Comparison of ENCODE assay signal across 25 mouse cellular contexts in genomic region chr3:153947271-153947670, GRCm38 (mm10). TPM values are rescaled to one million over a fixed set of nuclear protein-coding genes. Genes with fewer than 3 reads are reported as not detected.
DNase-seq lines count a peak whose midpoint lies in the region; ATAC-seq and TF ChIP-seq lines count a peak whose summit lies in the region.
"Had no signal": no experiment of that assay in that cellular context is flagged by ENCODE, and none has a peak within 500 bp of the region (broad histone marks: within the 10 kb centered on the region; RNA-seq: fewer than 3 reads in every experiment).

No protein-coding gene starts in this region.

- H3K27ac ChIP-seq in kidney, adult 2 months (ENCODE audit: insufficient read depth, low read depth, low read length): no peak overlapping the region
- H3K27ac ChIP-seq in kidney, embryonic 16.5 days (ENCODE audit: low read length): no peak overlapping the region
- peak overlapping the region; percentile 17; the same call in 1 of the 2 replicates for H3K27ac ChIP-seq in liver, adult 2 months (replicated peaks; ENCODE audit: insufficient read depth, low read depth, low read length)
- no peak overlapping the region for H3K27ac ChIP-seq in liver, embryonic 11.5 days (ENCODE audit: low read depth, low read length)
- peak overlapping the region; percentile 72 for H3K27ac ChIP-seq in brown adipose tissue, adult 24 weeks (replicated peaks; ENCODE audit: low read depth, low read length)
- H3K27ac ChIP-seq: embryonic facial prominence, embryonic 13.5 days; embryonic facial prominence, embryonic 15.5 days; forebrain, embryonic 10.5 days; forebrain, embryonic 12.5 days had no signal

- no peaks in the 10 kb centered on the region for H3K27me3 ChIP-seq in kidney, adult 2 months (replicated peaks; ENCODE audit: control insufficient read depth, insufficient read depth, low read length)
- H3K27me3 ChIP-seq in kidney, embryonic 16.5 days (ENCODE audit: insufficient read depth, low read length): no peaks in the 10 kb centered on the region
- no peaks in the 10 kb centered on the region for H3K27me3 ChIP-seq in liver, adult 2 months (ENCODE audit: control insufficient read depth, insufficient read depth, low read length)
- H3K27me3 ChIP-seq in liver, embryonic 11.5 days (replicated peaks; ENCODE audit: control insufficient read depth, insufficient read depth, low read length): no peaks in the 10 kb centered on the region
- H3K27me3 ChIP-seq: embryonic facial prominence, embryonic 13.5 days; embryonic facial prominence, embryonic 15.5 days; forebrain, embryonic 12.5 days had no signal

- no peak overlapping the region for H3K4me3 ChIP-seq in kidney, adult 2 months (ENCODE audit: insufficient read depth, low read depth, low read length)
- no peak overlapping the region for H3K4me3 ChIP-seq in kidney, embryonic 16.5 days (ENCODE audit: low read length)
- no peak overlapping the region for H3K4me3 ChIP-seq in liver, adult 2 months (ENCODE audit: insufficient read depth, low read depth, low read length)
- H3K4me3 ChIP-seq in liver, embryonic 11.5 days (ENCODE audit: low read depth, low read length): no peak overlapping the region
- H3K4me3 ChIP-seq in brown adipose tissue, adult 24 weeks (ENCODE audit: insufficient read depth, low read depth, low read length): no peak overlapping the region
- H3K4me3 ChIP-seq: embryonic facial prominence, embryonic 13.5 days; embryonic facial prominence, embryonic 15.5 days; erythroblast, embryonic 14.5 days; forebrain, embryonic 10.5 days; forebrain, embryonic 12.5 days had no signal

- no peaks in the 10 kb centered on the region for H3K79me2 ChIP-seq in liver, adult 2 months (ENCODE audit: control insufficient read depth, insufficient read depth, low read length)

- DNase-seq in kidney, adult 2 months: peak; percentile 54
- DNase-seq in liver, adult 2 months (ENCODE audit: extremely low read depth, low read depth, low spot score): peak; percentile 84
- no peak for DNase-seq in liver, embryonic 11.5 days (ENCODE audit: low spot score)
- no peak for DNase-seq in retina, embryonic 14.5 days (ENCODE audit: low spot score)
- DNase-seq: adrenal gland, adult 2 months; adrenal gland, postnatal 36 days; cerebellum, adult 11 months; cerebellum, adult 18-20 months; cerebellum, adult 8-10 months; cerebellum, adult 9-11 months; cerebellum, postnatal 14 days; cerebellum, postnatal 36 days; embryo, embryonic 11 days had no signal

- H3K9ac ChIP-seq in kidney, embryonic 16.5 days (replicated peaks; ENCODE audit: low read length): no peak overlapping the region
- no peak overlapping the region for H3K9ac ChIP-seq in liver, adult 2 months (ENCODE audit: low read depth, low read length)
- no peak overlapping the region for H3K9ac ChIP-seq in liver, embryonic 11.5 days (ENCODE audit: low read depth, low read length)
- H3K9ac ChIP-seq: embryonic facial prominence, embryonic 13.5 days; embryonic facial prominence, embryonic 15.5 days; forebrain, embryonic 12.5 days had no signal

- no peaks in the 10 kb centered on the region for H3K9me3 ChIP-seq in kidney, embryonic 16.5 days (ENCODE audit: low read length)
- no peaks in the 10 kb centered on the region for H3K9me3 ChIP-seq in liver, embryonic 11.5 days (ENCODE audit: control insufficient read depth, low read length)
- H3K9me3 ChIP-seq: embryonic facial prominence, embryonic 13.5 days; embryonic facial prominence, embryonic 15.5 days; forebrain, embryonic 10.5 days; forebrain, embryonic 12.5 days had no signal

- WGBS in kidney, adult 2 months: 59% methylated on average over 4 of the region's 4 CpGs
- WGBS in kidney, embryonic 16.5 days: 69% methylated on average over 4 of the region's 4 CpGs
- WGBS in liver, adult 2 months: 12% methylated on average over 4 of the region's 4 CpGs
- WGBS in liver, embryonic 11.5 days: 69% methylated on average over 4 of the region's 4 CpGs

- peaks cover 9% of the 10 kb centered on the region for H3K4me1 ChIP-seq in kidney, adult 2 months (ENCODE audit: control insufficient read depth, insufficient read depth, low read length)
- peaks cover 14% of the 10 kb centered on the region for H3K4me1 ChIP-seq in kidney, embryonic 16.5 days (ENCODE audit: insufficient read depth, low read length)
- H3K4me1 ChIP-seq in liver, adult 2 months (ENCODE audit: control insufficient read depth, insufficient read depth, low read length): peaks cover 15% of the 10 kb centered on the region
- peaks cover 11% of the 10 kb centered on the region for H3K4me1 ChIP-seq in liver, embryonic 11.5 days (replicated peaks; ENCODE audit: control insufficient read depth, insufficient read depth, low read length)
- H3K4me1 ChIP-seq in brown adipose tissue, adult 24 weeks (ENCODE audit: control insufficient read depth, insufficient read depth, insufficient read length, low read length): peaks cover 3% of the 10 kb centered on the region

- H3K36me3 ChIP-seq in kidney, adult 2 months (ENCODE audit: control insufficient read depth, insufficient read depth, low read length): no peaks in the 10 kb centered on the region
- H3K36me3 ChIP-seq in kidney, embryonic 16.5 days (ENCODE audit: insufficient read depth, low read length): no peaks in the 10 kb centered on the region
- H3K36me3 ChIP-seq in liver, adult 2 months (ENCODE audit: control insufficient read depth, insufficient read depth, low read length): no peaks in the 10 kb centered on the region
- H3K36me3 ChIP-seq in liver, embryonic 11.5 days (ENCODE audit: control insufficient read depth, insufficient read depth, low read length): no peaks in the 10 kb centered on the region
- H3K36me3 ChIP-seq: embryonic facial prominence, embryonic 13.5 days; embryonic facial prominence, embryonic 15.5 days; forebrain, embryonic 10.5 days; forebrain, embryonic 12.5 days had no signal

- no peak for ATAC-seq in kidney, embryonic 16.5 days (ENCODE audit: low FRiP score, low TSS enrichment)
- ATAC-seq in liver, embryonic 11.5 days (replicated peaks; ENCODE audit: low FRiP score): no peak
- ATAC-seq: forebrain, embryonic 14.5 days; forebrain, embryonic 16.5 days had no signal

- no peak overlapping the region for H3K4me2 ChIP-seq in kidney, embryonic 16.5 days (replicated peaks; ENCODE audit: low read depth, low read length)
- no peak overlapping the region for H3K4me2 ChIP-seq in liver, embryonic 11.5 days
- H3K4me2 ChIP-seq: embryonic facial prominence, embryonic 13.5 days; embryonic facial prominence, embryonic 15.5 days; forebrain, embryonic 12.5 days had no signal

- no peak for TF ChIP-seq CTCF in kidney, adult 2 months (conservative IDR thresholded peaks at IDR 0.05; ENCODE audit: insufficient read depth, insufficient read length, low read depth, low read length)
- TF ChIP-seq CTCF in liver, adult 2 months (IDR thresholded peaks at IDR 0.05; ENCODE audit: low read depth, low read length): no peak

- TF ChIP-seq POLR2A in kidney, adult 2 months (IDR thresholded peaks at IDR 0.05; ENCODE audit: low read depth, low read length): no peak
- TF ChIP-seq POLR2A in liver, adult 2 months (IDR thresholded peaks at IDR 0.05; ENCODE audit: extremely low read depth, insufficient read depth, low read length): no peak

RNA-seq across cellular contexts. Expression of gene Acadm, which starts 2.8 kb away (rescaled TPM):
- 383 and 404 TPM in 2 replicates for polyA plus RNA-seq in kidney, adult 2 months (2012; rRNA removed)
- polyA plus RNA-seq in kidney, embryonic 16.5 days (2015; fragmentation: Nextera tagmentation; extraction: Ambion mirVana): 150 and 164 TPM in 2 replicates
- total RNA-seq in liver, adult 2 months (2014; rRNA removed): 320 and 383 TPM in 2 replicates
- polyA plus RNA-seq in liver, adult 2 months (2012; rRNA removed): 91.8 and 151 TPM in 2 replicates
- 68.9 and 75.3 TPM in 2 replicates for polyA plus RNA-seq in liver, embryonic 11.5 days (2014; fragmentation: Nextera tagmentation; extraction: Ambion mirVana)
- 2,059 and 2,452 TPM in 2 replicates for polyA plus RNA-seq in brown adipose tissue, adult 24 weeks (2012; ENCODE audit: insufficient read depth, insufficient read length, missing spikeins)

RNA-seq across cellular contexts. Expression of gene Slc44a5, which starts 26.0 kb away (rescaled TPM):
- polyA plus RNA-seq in kidney, adult 2 months (2012; rRNA removed): 0.03 TPM in 1 of 2 replicates, not detected in the other
- polyA plus RNA-seq in kidney, embryonic 16.5 days (2015; fragmentation: Nextera tagmentation; extraction: Ambion mirVana): 0.53 and 0.65 TPM in 2 replicates
- not detected in 2 replicates for total RNA-seq in liver, adult 2 months (2014; rRNA removed)
- polyA plus RNA-seq in liver, adult 2 months (2012; rRNA removed): not detected in 2 replicates
- 0.93 and 1.1 TPM in 2 replicates for polyA plus RNA-seq in liver, embryonic 11.5 days (2014; fragmentation: Nextera tagmentation; extraction: Ambion mirVana)
- not detected in 2 replicates for polyA plus RNA-seq in brown adipose tissue, adult 24 weeks (2012; ENCODE audit: insufficient read depth, insufficient read length, missing spikeins)
- total RNA-seq: adrenal gland, adult 2 months; common myeloid progenitor, adult 5-6 weeks; MEL had no signal
- polyA plus RNA-seq: erythroblast, embryonic 14.5 days had no signal

RNA-seq across cellular contexts. Expression of gene Rabggtb, which starts 34.5 kb away (rescaled TPM):
- polyA plus RNA-seq in kidney, adult 2 months (2012; rRNA removed): 45.7 and 50.9 TPM in 2 replicates
- 55.0 and 58.7 TPM in 2 replicates for polyA plus RNA-seq in kidney, embryonic 16.5 days (2015; fragmentation: Nextera tagmentation; extraction: Ambion mirVana)
- 57.5 and 57.8 TPM in 2 replicates for total RNA-seq in liver, adult 2 months (2014; rRNA removed)
- 26.7 and 38.6 TPM in 2 replicates for polyA plus RNA-seq in liver, adult 2 months (2012; rRNA removed)
- 86.9 and 95.9 TPM in 2 replicates for polyA plus RNA-seq in liver, embryonic 11.5 days (2014; fragmentation: Nextera tagmentation; extraction: Ambion mirVana)
- 58.5 and 83.9 TPM in 2 replicates for polyA plus RNA-seq in brown adipose tissue, adult 24 weeks (2012; ENCODE audit: insufficient read depth, insufficient read length, missing spikeins)

RNA-seq across cellular contexts. Expression of gene Msh4, which starts 41.3 kb away (rescaled TPM):
- polyA plus RNA-seq in kidney, adult 2 months (2012; rRNA removed): 0.04 and 0.06 TPM in 2 replicates
- 0.07 and 0.09 TPM in 2 replicates for polyA plus RNA-seq in kidney, embryonic 16.5 days (2015; fragmentation: Nextera tagmentation; extraction: Ambion mirVana)
- total RNA-seq in liver, adult 2 months (2014; rRNA removed): 0.07 and 0.09 TPM in 2 replicates
- not detected in 2 replicates for polyA plus RNA-seq in liver, adult 2 months (2012; rRNA removed)
- 0.09 and 0.11 TPM in 2 replicates for polyA plus RNA-seq in liver, embryonic 11.5 days (2014; fragmentation: Nextera tagmentation; extraction: Ambion mirVana)
- not detected in 2 replicates for polyA plus RNA-seq in brown adipose tissue, adult 24 weeks (2012; ENCODE audit: insufficient read depth, insufficient read length, missing spikeins)
- polyA plus RNA-seq: adrenal gland, adult 2 months; embryonic facial prominence, embryonic 11.5 days; erythroblast, embryonic 14.5 days had no signal

Comparison
In these comparisons a context has a peak if more than half of its experiments do, and no peak if none do; other contexts are left out.
1. DNase-seq: peak in kidney, adult 2 months (single experiment) and liver, adult 2 months (single experiment); none in liver, embryonic 11.5 days (single experiment) and retina, embryonic 14.5 days (single experiment).
2. H3K27ac ChIP-seq: peak in liver, adult 2 months (single experiment) and brown adipose tissue, adult 24 weeks (single experiment); none in kidney, adult 2 months (single experiment), kidney, embryonic 16.5 days (single experiment) and liver, embryonic 11.5 days (single experiment).